Mouse (Mus musculus) forebrain, embryonic 15.5 days (tissue): ENCODE measurements around the gene Rbbp8nl. TPM values are rescaled to one million over a fixed set of nuclear protein-coding genes. Genes with fewer than 3 reads are reported as not detected.

Experiments used
- ATAC-seq: fragments of 200-750 bp; cut with Nextera tagmentation; replicated peaks from 2 replicates; pipeline ENCODE4 v1.8.0; 2017; ENCODE audit warnings: mild to moderate bottlenecking, moderate TSS enrichment, moderate library complexity
- H3K27ac ChIP-seq: fragments of 300-500 bp; sonication (generic); replicated peaks from 2 replicates; pipeline ENCODE4 v1.5.1; 2015; ENCODE audit warnings: mild to moderate bottlenecking, inconsistent platforms
- H3K27me3 ChIP-seq: fragments of 300-500 bp; sonication (generic); 2 replicates; pipeline ENCODE4 v1.6.1; 2015; ENCODE audit warnings: inconsistent platforms
- H3K36me3 ChIP-seq: fragments of 300-500 bp; sonication (generic); 2 replicates; pipeline ENCODE4 v1.6.1; 2015; ENCODE audit warnings: mild to moderate bottlenecking, inconsistent platforms
- H3K4me1 ChIP-seq: fragments of 300-500 bp; sonication (generic); 2 replicates; pipeline ENCODE4 v1.6.1; 2015; ENCODE audit warnings: inconsistent platforms
- H3K4me2 ChIP-seq: fragments of 300-500 bp; sonication (generic); replicated peaks from 2 replicates; pipeline ENCODE4 v1.6.1; 2015; ENCODE audit warnings: mild to moderate bottlenecking, inconsistent platforms
- H3K4me3 ChIP-seq: fragments of 300-500 bp; sonication (generic); 2 replicates; pipeline ENCODE4 v1.5.1; 2015; ENCODE audit warnings: mild to moderate bottlenecking, inconsistent platforms
- H3K9ac ChIP-seq: fragments of 300-500 bp; sonication (generic); replicated peaks from 2 replicates; pipeline ENCODE4 v1.6.1; 2015; ENCODE audit warnings: mild to moderate bottlenecking, inconsistent platforms
- H3K9me3 ChIP-seq: fragments of 300-500 bp; sonication (generic); 2 replicates; pipeline ENCODE4 v1.6.1; 2016; ENCODE audit warnings: inconsistent platforms
- WGBS: fragments of 180-500 bp; shearing (Covaris S2); methylation state at CpG from one replicate; pipeline ENCODE4 v1.1.7; 2015; ENCODE audit warnings: mixed read lengths; 5-methylcytosine and 5-hydroxymethylcytosine counted together
- microRNA-seq: library from miRNA; unstranded; fragments of <30 nt; microRNA quantifications from one replicate; pipeline ENCODE4, GENCODE M21; 2016
- polyA plus RNA-seq: library from polyadenylated mRNA; unstranded; fragments of >200 nt; fragmentation: Nextera tagmentation; extraction: Ambion mirVana; gene quantifications from 2 replicates; pipeline ENCODE4 v1.2.1, GENCODE M21; 2015

Rbbp8nl gene
- polyA plus RNA-seq, 1 experiment from 2014 or later, result not detected

DNA sequence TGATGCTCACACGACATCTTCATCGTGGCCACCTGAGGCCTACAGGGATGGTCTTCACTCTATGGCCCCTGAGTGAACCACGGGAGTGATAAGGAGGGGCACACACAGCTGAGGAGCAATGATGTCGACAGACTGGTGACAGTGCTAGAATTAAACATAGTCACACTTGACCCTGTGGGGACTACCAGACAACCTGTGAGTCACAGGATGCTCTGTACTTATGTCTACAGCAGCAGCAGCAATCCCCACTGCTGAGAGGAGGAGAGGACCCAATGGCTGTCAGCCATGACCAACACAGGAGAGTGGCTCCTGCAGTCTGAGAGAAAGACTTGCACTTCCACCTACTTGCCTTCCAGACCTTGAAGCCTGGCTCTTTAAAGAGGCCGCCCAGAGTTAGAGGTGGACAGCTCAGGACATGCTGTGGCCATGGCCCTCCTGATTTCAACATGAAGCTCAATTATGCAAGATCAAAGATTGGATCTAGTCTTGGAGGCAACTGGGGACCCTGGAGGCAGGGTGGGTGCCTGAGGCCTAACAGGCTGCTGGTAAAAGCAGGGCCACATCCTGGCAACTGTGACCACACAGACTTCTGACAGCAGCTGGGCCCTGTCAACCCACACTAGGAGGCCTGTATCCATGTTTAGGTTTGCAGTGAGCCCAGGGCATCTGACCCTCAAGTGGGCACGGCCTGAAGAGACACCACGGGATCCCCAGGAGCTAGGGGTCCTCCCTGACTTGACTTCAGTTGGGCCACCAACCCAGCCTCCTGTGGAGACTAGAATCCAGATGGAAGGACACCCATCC, 56.4 kb downstream of the Rbbp8nl start:
- 91% methylated on average over 7 of the region's 7 CpGs for WGBS
- no peak overlapping the region for H3K4me3 ChIP-seq
- H3K9me3 ChIP-seq, result no peaks in the 10 kb centered on the region
- no peak overlapping the region for H3K4me2 ChIP-seq
- H3K36me3 ChIP-seq, result no peaks in the 10 kb centered on the region
- no peak overlapping the region for H3K27ac ChIP-seq
- ATAC-seq, result no peak
- H3K27me3 ChIP-seq, result no peaks in the 10 kb centered on the region
- H3K4me1 ChIP-seq, result 0 out of 2 replicates have a peak, but pooled peaks cover 3% of the 10 kb centered on the region
- no peak overlapping the region for H3K9ac ChIP-seq

DNA sequence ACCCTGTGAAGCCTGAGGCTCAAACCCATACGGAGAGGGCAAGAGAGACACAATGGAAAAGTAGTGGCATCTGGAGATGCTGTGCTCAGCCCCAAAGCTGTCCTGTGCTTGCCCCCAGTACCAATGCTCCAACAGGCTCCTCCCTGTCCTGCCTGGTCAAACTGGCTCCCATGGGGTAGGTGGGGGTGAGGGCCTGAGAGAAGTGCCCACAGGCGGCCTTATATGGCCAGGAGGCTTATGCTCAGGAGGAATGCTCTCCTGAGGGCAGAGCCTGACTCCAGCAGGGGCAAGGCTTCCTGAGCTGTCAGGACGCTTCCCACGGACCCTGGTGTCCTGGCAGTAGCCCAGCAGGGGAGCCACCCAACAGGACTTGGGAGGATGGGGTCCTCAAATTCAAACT, 59.2 kb downstream of the Rbbp8nl start:
- H3K4me3 ChIP-seq, result no peak overlapping the region
- no peaks in the 10 kb centered on the region for H3K36me3 ChIP-seq
- H3K27ac ChIP-seq, result no peak overlapping the region
- no peak overlapping the region for H3K9ac ChIP-seq
- H3K4me2 ChIP-seq, result no peak overlapping the region
- no peaks in the 10 kb centered on the region; the same call in 1 of the 2 replicates for H3K27me3 ChIP-seq
- no peak for ATAC-seq
- 58% methylated on average over 4 of the region's 4 CpGs for WGBS
- H3K9me3 ChIP-seq, result no peaks in the 10 kb centered on the region
- peaks cover 26% of the 10 kb centered on the region for H3K4me1 ChIP-seq

DNA sequence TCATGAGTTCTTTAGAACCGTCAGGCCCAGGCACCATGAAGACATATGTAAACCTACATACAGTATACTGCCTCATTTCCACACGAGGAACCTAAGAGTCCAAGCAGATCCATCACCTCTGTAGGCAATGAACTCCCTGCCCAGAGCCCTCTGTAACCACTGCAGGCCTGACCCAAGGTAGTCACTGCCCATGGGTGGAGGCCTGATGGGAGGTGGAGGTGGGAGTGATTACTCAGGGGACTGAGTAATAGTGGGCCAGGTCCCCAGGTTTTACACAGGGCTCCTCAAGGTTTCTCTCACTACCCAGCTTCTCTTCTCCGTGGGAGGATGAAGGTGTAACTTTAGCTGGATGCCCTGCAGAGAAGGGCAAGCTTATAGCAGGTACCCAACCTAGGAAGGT, 60.5 kb downstream of the Rbbp8nl start:
- no peak overlapping the region for H3K4me3 ChIP-seq
- H3K4me2 ChIP-seq, result no peak overlapping the region
- H3K9me3 ChIP-seq, result no peaks in the 10 kb centered on the region
- no peak for ATAC-seq
- no peak overlapping the region for H3K27ac ChIP-seq
- H3K9ac ChIP-seq, result no peak overlapping the region
- WGBS, result 82% methylated on average over 3 of the region's 3 CpGs
- H3K36me3 ChIP-seq, result no peaks in the 10 kb centered on the region
- peaks cover 6% of the 10 kb centered on the region; the same call in 1 of the 2 replicates for H3K27me3 ChIP-seq
- peaks cover 36% of the 10 kb centered on the region for H3K4me1 ChIP-seq

DNA sequence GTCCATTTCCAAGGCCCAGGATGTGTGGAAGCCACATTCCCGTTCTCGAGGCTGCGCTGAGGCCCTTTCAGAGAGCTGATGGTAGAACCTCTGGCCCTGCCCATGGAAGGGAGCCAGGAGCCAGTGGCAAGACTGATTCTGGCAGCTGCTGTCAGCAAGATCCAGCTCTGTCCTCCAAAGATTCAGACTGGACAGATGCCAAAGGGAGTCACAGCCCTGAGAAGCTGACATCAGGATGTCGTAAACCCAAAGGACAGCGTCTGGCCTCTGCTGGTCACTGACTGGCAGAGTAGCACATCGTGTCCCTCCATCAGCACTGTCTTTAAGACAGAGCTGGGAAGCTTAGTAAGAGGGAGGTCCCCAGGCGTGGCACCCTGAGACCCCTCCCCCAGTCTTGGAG, 61.1 kb downstream of the Rbbp8nl start:
- H3K9ac ChIP-seq, result no peak overlapping the region
- H3K36me3 ChIP-seq, result no peaks in the 10 kb centered on the region
- H3K9me3 ChIP-seq, result no peaks in the 10 kb centered on the region
- ATAC-seq, result no peak
- no peak overlapping the region for H3K4me2 ChIP-seq
- peaks cover 6% of the 10 kb centered on the region; the same call in 1 of the 2 replicates for H3K27me3 ChIP-seq
- H3K4me1 ChIP-seq, result peaks cover 36% of the 10 kb centered on the region
- H3K27ac ChIP-seq, result no peak overlapping the region
- WGBS, result 68% methylated on average over 7 of the region's 7 CpGs
- H3K4me3 ChIP-seq, result no peak overlapping the region

DNA sequence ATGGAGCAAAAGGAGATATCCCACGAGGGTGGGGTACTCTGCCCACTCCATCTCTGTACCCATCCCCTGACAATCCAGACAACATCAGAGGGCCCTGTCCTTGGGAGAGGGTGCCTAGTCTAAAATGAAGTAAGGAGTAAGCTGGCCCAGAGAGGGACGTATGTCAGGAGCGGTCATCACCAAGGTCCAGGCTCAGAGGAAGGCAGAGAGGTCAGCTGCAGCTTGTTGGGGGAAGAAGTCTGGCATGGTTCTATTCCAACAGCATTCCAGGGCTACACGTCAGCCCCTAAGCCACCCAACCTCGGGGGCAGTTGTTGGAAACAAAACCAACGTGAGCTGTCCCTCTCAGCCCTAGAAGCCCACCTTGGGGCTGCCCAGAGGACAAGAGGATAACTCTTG, 61.6 kb downstream of the Rbbp8nl start:
- H3K9ac ChIP-seq, result no peak overlapping the region
- WGBS, result 52% methylated on average over 6 of the region's 6 CpGs
- H3K4me3 ChIP-seq, result no peak overlapping the region
- no peaks in the 10 kb centered on the region for H3K9me3 ChIP-seq
- H3K4me2 ChIP-seq, result no peak overlapping the region
- ATAC-seq, result no peak
- peaks cover 36% of the 10 kb centered on the region for H3K4me1 ChIP-seq
- no peak overlapping the region for H3K27ac ChIP-seq
- peaks cover 6% of the 10 kb centered on the region; the same call in 1 of the 2 replicates for H3K27me3 ChIP-seq
- H3K36me3 ChIP-seq, result no peaks in the 10 kb centered on the region

Small RNA genes lying within 50 kb of the gene (microRNA-seq; reads per million reads assigned to microRNA genes)
- gene Mir3091, result 0.66 reads per million

Other genes starting within 250 kb of the Rbbp8nl start
- 541 and 580 TPM in 2 replicates for gene Psma7, start 247.4 kb downstream of the Rbbp8nl start, polyA plus RNA-seq
- 57.5 and 59.5 TPM in 2 replicates for gene Ss18l1, start 247.4 kb downstream of the Rbbp8nl start, polyA plus RNA-seq
- gene Mtg2, start 219.3 kb downstream of the Rbbp8nl start, polyA plus RNA-seq, result 35.6 and 38.5 TPM in 2 replicates
- 2.3 and 2.7 TPM in 2 replicates for gene Hrh3, start 185.4 kb downstream of the Rbbp8nl start, polyA plus RNA-seq
- 66.3 and 67.3 TPM in 2 replicates for gene Osbpl2, start 170.6 kb downstream of the Rbbp8nl start, polyA plus RNA-seq
- gene Adrm1, start 118.4 kb downstream of the Rbbp8nl start, polyA plus RNA-seq, result 201 and 206 TPM in 2 replicates
- 3.0 and 3.1 TPM in 2 replicates for gene Lama5, start 64.0 kb downstream of the Rbbp8nl start, polyA plus RNA-seq
- 407 and 432 TPM in 2 replicates for gene Rps21, start 32.5 kb downstream of the Rbbp8nl start, polyA plus RNA-seq
- gene Cables2, start 16.4 kb downstream of the Rbbp8nl start, polyA plus RNA-seq, result 18.4 and 21.6 TPM in 2 replicates
- not detected in 2 replicates for gene Gata5, start 44.8 kb upstream of the Rbbp8nl start, polyA plus RNA-seq
- 1.2 and 1.4 TPM in 2 replicates for gene Slco4a1, start 166.4 kb upstream of the Rbbp8nl start, polyA plus RNA-seq
- gene Ntsr1, start 210.1 kb upstream of the Rbbp8nl start, polyA plus RNA-seq, result 6.6 and 8.0 TPM in 2 replicates